Mouse (Mus musculus): Measurements from ENCODE around the gene Pth2.
"Not testable (repeated sequence)": the region's sequence is repeated elsewhere in the genome, so short reads cannot be mapped to it uniquely, and the experiment has no call there.

GRCm38 (mm10) chr7:45153052-45153451 lies 27.7 kb upstream of the Pth2 start:
- not testable (repeated sequence) for TF ChIP-seq USF1 (IDR thresholded peaks at IDR 0.05; ENCODE audit: low read depth); POLR2A (IDR thresholded peaks at IDR 0.05; ENCODE audit: insufficient read length, low read depth); MYOD1 (IDR thresholded peaks at IDR 0.05; ENCODE audit: control insufficient read depth in 1 of 3, insufficient read length in 2 of 3, low read depth in 2 of 3); MYOG (IDR thresholded peaks at IDR 0.05; ENCODE audit: control insufficient read depth in 1 of 3, insufficient read depth in 1 of 3, insufficient read length in 2 of 3, low read depth in 2 of 3); POLR2AphosphoS2 (IDR thresholded peaks at IDR 0.05; ENCODE audit: insufficient read length, low read depth); E2F4 (IDR thresholded peaks at IDR 0.05; ENCODE audit: insufficient read depth); MAX (IDR thresholded peaks at IDR 0.05; ENCODE audit: low read depth); REST (IDR thresholded peaks at IDR 0.05; ENCODE audit: insufficient read depth, insufficient read length); TCF12 (IDR thresholded peaks at IDR 0.05; ENCODE audit: insufficient read depth, poor library complexity, severe bottlenecking); TCF3 (IDR thresholded peaks at IDR 0.05; ENCODE audit: insufficient read length, low read depth)

All from myocyte (in vitro differentiated cells).